Mouse (Mus musculus): ENCODE measurements around the gene Gnptab. TPM values are rescaled to one million over a fixed set of nuclear protein-coding genes. Genes with fewer than 3 reads are reported as not detected.

The Gnptab gene
- polyA plus RNA-seq, 1 experiment from 2014 or later = 7.3 TPM

DNA sequence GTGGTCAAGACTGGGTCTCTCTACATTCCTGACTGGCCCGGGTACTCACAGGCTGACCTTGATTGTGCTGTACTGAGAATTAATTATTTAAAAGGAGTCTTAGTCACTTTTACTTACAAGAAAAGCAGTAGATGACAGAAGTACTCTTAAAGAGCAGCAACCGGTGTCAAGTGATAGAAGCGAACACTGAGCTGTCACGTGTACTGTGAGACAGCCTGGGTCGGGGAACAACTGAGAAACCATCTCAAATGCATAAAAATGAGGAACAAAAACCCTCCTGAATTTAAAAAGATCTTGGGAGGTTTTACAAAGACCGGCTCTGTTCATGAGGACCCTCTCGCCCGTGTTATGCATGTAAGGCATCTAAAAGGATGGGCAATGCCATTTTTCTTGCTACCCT is 113.7 kb downstream of the Gnptab start:
- Histone ChIP-seq H3K36me3 (no peaks in the 10 kb centered on the region), H3K9ac (no peak overlapping the region), H3K27me3 (replicated peaks) (no peaks in the 10 kb centered on the region), H3K9me3 (replicated peaks) (no peaks in the 10 kb centered on the region), H3K4me1 (no peaks in the 10 kb centered on the region), H3K4me3 (no peak overlapping the region), H3K27ac (no peak overlapping the region), H3K4me2 (no peak overlapping the region)
- WGBS (ENCODE audit: insufficient replicate concordance) = 69% methylated on average over 8 of the region's 8 CpGs
- ATAC-seq = no peak

DNA sequence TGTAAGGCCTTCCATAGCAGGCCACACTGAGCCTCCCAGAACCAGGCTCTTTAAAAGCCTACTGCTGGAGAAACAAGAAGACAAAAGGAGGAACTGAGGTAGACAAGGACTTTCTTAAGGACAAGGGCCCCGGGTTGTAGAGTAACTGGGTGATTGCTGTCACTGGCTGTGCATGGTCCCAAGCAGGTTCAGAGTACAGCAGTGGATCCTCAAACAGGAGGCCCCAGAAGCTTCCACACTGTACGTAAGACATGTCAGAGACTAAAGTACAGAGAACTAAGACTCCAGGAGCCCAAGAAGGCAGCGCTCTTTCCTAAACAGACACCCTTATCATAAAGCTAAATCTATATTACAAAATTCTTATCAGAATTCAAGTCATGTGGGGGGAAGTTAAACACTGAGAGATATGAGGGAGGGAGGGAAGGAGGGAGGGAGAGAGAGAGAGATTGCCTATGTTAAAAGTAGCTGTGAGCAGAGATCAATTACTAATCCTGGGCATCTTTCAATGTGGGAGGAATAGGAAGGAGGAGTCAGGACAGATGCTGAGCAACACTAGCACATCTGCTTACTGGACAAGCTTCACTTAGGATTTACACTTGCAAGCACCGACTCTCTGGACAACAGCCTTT is 116.1 kb downstream of the Gnptab start:
- WGBS (ENCODE audit: insufficient replicate concordance) = 62% methylated on average over 4 of the region's 4 CpGs
- Histone ChIP-seq H3K9me3 (replicated peaks) (no peaks in the 10 kb centered on the region), H3K9ac (no peak overlapping the region), H3K27ac (no peak overlapping the region), H3K4me2 (no peak overlapping the region), H3K4me3 (no peak overlapping the region), H3K36me3 (no peaks in the 10 kb centered on the region), H3K27me3 (replicated peaks) (no peaks in the 10 kb centered on the region), H3K4me1 (no peaks in the 10 kb centered on the region)
- no peak for ATAC-seq

Other genes starting within 250 kb of the Gnptab start
- gene Parpbp, start 232.2 kb upstream of the Gnptab start, polyA plus RNA-seq (2016; fragmentation: Nextera tagmentation; extraction: Ambion mirVana) = 17.1 and 17.4 TPM in 2 replicates
- gene Nup37, start 232.1 kb upstream of the Gnptab start, polyA plus RNA-seq (2016; fragmentation: Nextera tagmentation; extraction: Ambion mirVana) = 65.6 and 67.5 TPM in 2 replicates
- 34.9 and 36.0 TPM in 2 replicates for gene Washc3, start 178.0 kb upstream of the Gnptab start, polyA plus RNA-seq (2016; fragmentation: Nextera tagmentation; extraction: Ambion mirVana)
- gene Dram1, start 52 bp upstream of the Gnptab start, polyA plus RNA-seq (2016; fragmentation: Nextera tagmentation; extraction: Ambion mirVana) = 0.64 and 0.86 TPM in 2 replicates
- 0.16 TPM in 1 of 2 replicates, not detected in the other for gene Sycp3, start 80.4 kb downstream of the Gnptab start, polyA plus RNA-seq (2016; fragmentation: Nextera tagmentation; extraction: Ambion mirVana)
- gene Chpt1, start 124.9 kb downstream of the Gnptab start, polyA plus RNA-seq (2016; fragmentation: Nextera tagmentation; extraction: Ambion mirVana) = 7.0 and 8.2 TPM in 2 replicates
- 0.46 and 0.48 TPM in 2 replicates for gene Mybpc1, start 226.0 kb downstream of the Gnptab start, polyA plus RNA-seq (2016; fragmentation: Nextera tagmentation; extraction: Ambion mirVana)